Mouse (Mus musculus): Measurements from ENCODE around the gene Aspa. TPM values are rescaled to one million over a fixed set of nuclear protein-coding genes. Genes with fewer than 3 reads are reported as not detected.

The Aspa gene
- polyA plus RNA-seq, 1 experiment from 2014 or later = 0.32 TPM

Other genes with a start within 250 kb of the Aspa start
- gene Itgae, start 239.0 kb downstream of the Aspa start, polyA plus RNA-seq (2014; fragmentation: Nextera tagmentation; extraction: Ambion mirVana) = 0.06 and 0.17 TPM in 2 replicates
- 20.1 and 21.6 TPM in 2 replicates for gene Haspin, start 191.3 kb downstream of the Aspa start, polyA plus RNA-seq (2014; fragmentation: Nextera tagmentation; extraction: Ambion mirVana)
- gene P2rx5, start 169.2 kb downstream of the Aspa start, polyA plus RNA-seq (2014; fragmentation: Nextera tagmentation; extraction: Ambion mirVana) = 0.14 TPM in 1 of 2 replicates, not detected in the other
- 112 and 115 TPM in 2 replicates for gene Emc6, start 152.6 kb downstream of the Aspa start, polyA plus RNA-seq (2014; fragmentation: Nextera tagmentation; extraction: Ambion mirVana)
- gene Tax1bp3, start 152.5 kb downstream of the Aspa start, polyA plus RNA-seq (2014; fragmentation: Nextera tagmentation; extraction: Ambion mirVana) = 218 and 228 TPM in 2 replicates
- gene Ctns, start 130.6 kb downstream of the Aspa start, polyA plus RNA-seq (2014; fragmentation: Nextera tagmentation; extraction: Ambion mirVana) = 22.4 and 22.8 TPM in 2 replicates
- gene Shpk, start 130.1 kb downstream of the Aspa start, polyA plus RNA-seq (2014; fragmentation: Nextera tagmentation; extraction: Ambion mirVana) = 0.93 and 1.0 TPM in 2 replicates
- 0.15 and 0.29 TPM in 2 replicates for gene Trpv1, start 95.3 kb downstream of the Aspa start, polyA plus RNA-seq (2014; fragmentation: Nextera tagmentation; extraction: Ambion mirVana)
- gene Trpv3, start 62.2 kb downstream of the Aspa start, polyA plus RNA-seq (2014; fragmentation: Nextera tagmentation; extraction: Ambion mirVana) = 0.03 TPM in 1 of 2 replicates, not detected in the other
- gene Gm49340, start 145 bp upstream of the Aspa start, polyA plus RNA-seq (2014; fragmentation: Nextera tagmentation; extraction: Ambion mirVana) = not detected in 2 replicates
- not detected in 2 replicates for gene Spata22, start 145 bp upstream of the Aspa start, polyA plus RNA-seq (2014; fragmentation: Nextera tagmentation; extraction: Ambion mirVana)
- gene Olfr20, start 21.2 kb upstream of the Aspa start, polyA plus RNA-seq (2014; fragmentation: Nextera tagmentation; extraction: Ambion mirVana) = not detected in 2 replicates
- not detected in 2 replicates for gene Olfr376, start 41.6 kb upstream of the Aspa start, polyA plus RNA-seq (2014; fragmentation: Nextera tagmentation; extraction: Ambion mirVana)
- gene Olfr1, start 70.0 kb upstream of the Aspa start, polyA plus RNA-seq (2014; fragmentation: Nextera tagmentation; extraction: Ambion mirVana) = not detected in 2 replicates
- gene Olfr378, start 98.9 kb upstream of the Aspa start, polyA plus RNA-seq (2014; fragmentation: Nextera tagmentation; extraction: Ambion mirVana) = not detected in 2 replicates
- not detected in 2 replicates for gene Olfr380, start 127.9 kb upstream of the Aspa start, polyA plus RNA-seq (2014; fragmentation: Nextera tagmentation; extraction: Ambion mirVana)
- gene Olfr381, start 162.0 kb upstream of the Aspa start, polyA plus RNA-seq (2014; fragmentation: Nextera tagmentation; extraction: Ambion mirVana) = not detected in 2 replicates
- not detected in 2 replicates for gene Olfr382, start 187.6 kb upstream of the Aspa start, polyA plus RNA-seq (2014; fragmentation: Nextera tagmentation; extraction: Ambion mirVana)